Mouse (Mus musculus) retina, embryonic 14.5 days (tissue): ENCODE results near the gene Serinc1.
"Not testable (repeated sequence)": the region's sequence is repeated elsewhere in the genome, so short reads cannot be mapped to it uniquely, and the experiment has no call there.

ENCODE experiments used
- DNase-seq: peaks from one replicate; pipeline ENCODE4 v3.0.0-alpha.2; 2015; ENCODE audit warnings: low spot score

Serinc1 gene

DNA sequence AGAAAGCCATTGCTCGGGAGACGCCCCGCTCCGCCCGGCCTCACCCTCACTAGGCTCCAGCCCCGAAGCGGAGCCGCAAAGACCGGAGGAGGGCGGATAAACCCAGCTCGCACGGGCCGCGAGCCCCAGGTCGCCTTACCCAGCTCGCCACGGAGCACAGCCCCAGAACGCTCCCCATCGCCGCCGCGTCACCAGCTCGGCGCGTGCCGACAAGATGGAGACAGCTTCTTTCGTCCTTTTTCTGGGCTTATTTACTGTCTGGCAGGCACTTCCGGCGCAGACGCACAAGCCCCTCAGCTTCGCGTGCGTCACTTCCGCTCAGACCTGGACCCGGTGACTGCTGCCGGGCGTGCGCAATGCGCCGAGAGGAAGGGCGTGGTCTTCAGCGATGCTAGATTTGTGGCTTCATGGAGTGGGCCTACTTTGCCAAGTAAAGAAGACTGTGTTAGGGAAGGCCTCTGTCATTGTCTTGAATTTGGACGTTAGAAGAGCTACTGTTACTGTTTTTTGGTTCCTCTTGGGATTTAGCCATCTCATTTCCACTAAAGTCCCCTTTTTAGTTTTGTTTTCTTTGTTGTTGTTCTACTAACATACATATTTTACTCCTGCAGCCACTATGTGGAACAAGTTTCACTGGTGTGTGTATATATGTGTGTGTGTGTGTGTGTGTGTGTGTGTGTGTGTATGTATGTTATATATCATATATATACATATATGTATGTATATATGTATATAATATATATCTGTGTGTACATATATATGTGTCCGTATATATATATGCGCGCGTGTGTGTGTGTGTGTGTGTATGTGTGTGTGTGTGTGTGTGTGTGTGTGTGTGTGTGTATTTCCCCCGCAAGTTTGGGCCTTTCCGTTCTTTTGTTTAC lies at the start of gene Serinc1:
Serinc1 (minus strand) TSS at position 313 of the 884 bp plus-strand sequence.
- DNase-seq = peak; percentile 96

GRCm38 (mm10) chr10:57576721-57577120 lies 44.4 kb upstream of the Serinc1 start:
- no peak for DNase-seq

GRCm38 (mm10) chr10:57572130-57572529 lies 39.8 kb upstream of the Serinc1 start:
- DNase-seq = peak; percentile 74

- peak; percentile 80 for DNase-seq
These were observed 38.9 kb upstream of the Serinc1 start for GRCm38 (mm10) chr10:57571211-57571730.

GRCm38 (mm10) chr10:57569023-57569931 lies 36.9 kb upstream of the Serinc1 start:
- DNase-seq = peak; percentile 56

DNA sequence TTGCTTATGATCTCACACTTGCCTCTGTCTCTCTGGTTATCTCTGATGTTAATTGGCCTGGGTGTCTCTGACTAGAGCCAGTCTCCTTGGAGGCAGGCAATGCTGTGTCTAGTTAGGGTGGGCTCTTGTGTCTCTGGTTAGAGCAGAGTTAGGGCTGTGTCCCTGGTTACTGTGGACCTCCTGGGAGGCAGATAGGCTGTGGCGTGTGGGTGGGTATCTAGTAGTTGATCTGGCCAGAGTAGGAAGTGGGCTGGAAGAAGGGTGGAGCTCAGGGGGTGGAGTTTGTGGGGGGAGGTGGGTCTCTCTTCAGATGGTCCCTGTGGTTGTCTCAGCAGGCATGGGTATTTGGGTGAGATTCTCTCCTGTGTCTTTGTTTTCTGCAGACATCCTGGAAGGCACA lies 33.9 kb upstream of the Serinc1 start:
- DNase-seq = no peak

- no peak for DNase-seq
These were observed 25.3 kb upstream of the Serinc1 start for GRCm38 (mm10) chr10:57557597-57557996.

DNA sequence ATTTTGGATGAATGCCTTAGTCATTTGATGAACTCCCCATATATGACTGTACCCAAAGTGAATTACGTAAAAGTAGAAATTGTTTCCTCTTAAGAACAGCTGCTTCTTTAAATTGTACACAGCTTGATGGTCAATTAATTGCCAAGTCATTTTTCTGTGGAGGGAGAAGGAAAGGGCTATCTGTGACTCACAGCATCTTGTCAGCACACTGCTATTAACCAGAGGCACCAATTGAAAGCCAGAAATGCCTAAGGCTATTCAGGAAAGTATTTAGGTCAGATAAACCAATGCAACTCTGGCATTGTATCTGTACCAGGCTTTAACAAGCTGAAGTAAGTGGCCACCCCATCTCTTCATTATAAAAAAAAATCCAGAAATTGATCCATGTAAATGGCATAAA lies 21.4 kb upstream of the Serinc1 start:
- DNase-seq = no peak

DNA sequence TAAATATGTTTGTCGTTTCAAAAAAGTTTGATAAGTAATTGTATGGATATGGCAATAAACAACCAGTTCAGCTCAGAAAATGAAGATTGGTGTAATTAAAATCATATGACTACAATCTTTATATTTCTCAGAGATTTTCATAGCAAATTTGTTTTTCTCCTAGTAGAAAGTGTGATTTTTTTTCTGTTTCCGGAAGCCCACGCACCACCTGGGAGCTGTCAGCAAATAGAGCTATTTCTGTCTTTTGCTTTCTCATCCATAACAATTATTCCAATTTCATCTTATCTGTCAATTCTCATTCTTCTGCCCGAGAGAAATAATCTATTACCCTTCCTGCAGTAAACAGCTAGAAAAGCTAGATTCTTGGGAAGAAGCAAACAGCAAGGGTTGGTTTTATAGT lies 17.3 kb upstream of the Serinc1 start:
- no peak for DNase-seq

DNA sequence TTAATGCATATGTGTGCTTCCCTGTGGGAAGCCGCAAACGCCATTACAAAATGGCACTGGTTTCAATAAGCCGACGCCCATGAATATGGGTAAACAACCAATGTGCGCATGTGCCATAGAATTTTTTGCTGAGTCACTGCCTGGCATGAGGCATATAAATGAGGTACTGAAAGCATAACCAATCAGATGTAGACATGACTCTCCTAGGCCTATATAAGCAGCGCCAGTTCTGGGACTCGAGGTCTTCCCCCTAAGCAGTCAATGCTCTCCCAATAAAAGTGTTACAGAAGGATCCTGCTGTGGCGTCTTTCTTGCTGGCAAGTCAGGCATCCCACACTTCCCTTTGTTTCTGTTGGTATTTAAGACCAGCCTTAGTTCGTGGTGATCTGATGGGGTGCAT lies 11.6 kb upstream of the Serinc1 start:
- DNase-seq = not testable (repeated sequence)

GRCm38 (mm10) chr10:57531616-57532217 lies 613 bp downstream of the Serinc1 start:
- DNase-seq = peak; percentile 14

- no peak for DNase-seq
These were observed 1.3 kb downstream of the Serinc1 start for GRCm38 (mm10) chr10:57531076-57531475.

- DNase-seq = no peak
These were observed 5.9 kb downstream of the Serinc1 start for GRCm38 (mm10) chr10:57526469-57526868.

- no peak for DNase-seq
These were observed 17.1 kb downstream of the Serinc1 start for GRCm38 (mm10) chr10:57515278-57515677.

DNA sequence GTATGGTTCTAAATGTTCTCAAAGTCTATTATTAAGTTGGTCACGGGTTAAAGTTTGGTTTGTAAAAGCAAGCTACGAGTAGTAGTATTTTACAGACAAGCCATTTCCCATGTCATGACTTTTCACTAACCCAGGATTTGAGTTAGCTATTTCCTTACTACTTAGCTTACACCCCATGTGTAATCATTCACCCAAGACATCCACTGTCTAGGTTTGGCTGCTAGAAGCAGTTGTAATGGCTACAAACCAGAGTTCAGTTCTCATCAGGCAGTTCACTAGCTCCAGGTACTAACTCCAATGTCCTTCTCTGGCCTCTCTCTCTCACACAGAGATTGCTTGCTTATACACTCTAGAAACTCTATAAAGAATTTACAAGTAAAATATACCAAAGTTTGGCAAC lies 17.7 kb downstream of the Serinc1 start:
- no peak for DNase-seq

GRCm38 (mm10) chr10:57499414-57500156 lies 32.7 kb downstream of the Serinc1 start:
- no peak for DNase-seq

GRCm38 (mm10) chr10:57492050-57492449 lies 40.3 kb downstream of the Serinc1 start:
- DNase-seq = no peak

- no peak for DNase-seq
These were observed 43.7 kb downstream of the Serinc1 start for GRCm38 (mm10) chr10:57488591-57488990.

DNA sequence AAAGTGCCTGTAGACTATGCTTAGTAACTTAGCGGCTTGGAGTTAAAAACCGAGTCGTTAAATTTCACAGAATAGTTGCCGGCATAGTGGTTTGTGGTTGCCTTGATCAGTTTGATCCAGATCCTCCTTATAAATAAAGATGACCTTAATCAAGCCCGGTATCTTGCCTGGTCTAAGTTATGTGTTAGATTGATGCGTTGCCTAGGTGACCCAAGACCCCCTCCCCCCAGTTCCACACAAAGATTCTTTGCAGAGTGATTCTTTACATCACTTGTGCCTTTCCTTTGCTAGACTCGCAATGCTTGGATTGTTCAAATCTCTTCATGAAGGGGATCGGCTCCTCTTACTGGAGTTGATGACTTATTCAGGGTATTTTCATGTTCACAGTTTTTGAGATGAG lies 45.1 kb downstream of the Serinc1 start:
- peak; percentile 70 for DNase-seq

GRCm38 (mm10) chr10:57486542-57487071 lies 45.7 kb downstream of the Serinc1 start:
- no peak for DNase-seq

GRCm38 (mm10) chr10:57485908-57486541 lies 46.3 kb downstream of the Serinc1 start, which contains the start of gene Hsf2:
Hsf2 (plus strand) TSS chr10:57486385.
- peak; percentile 97 for DNase-seq
